Mouse (Mus musculus) forebrain, embryonic 13.5 days (tissue): ENCODE results near the gene Mtfp1. TPM values are rescaled to one million over a fixed set of nuclear protein-coding genes. Genes with fewer than 3 reads are reported as not detected.

Source experiments
- ATAC-seq: fragments of 200-750 bp; cut with Nextera tagmentation; 2 replicates; pipeline ENCODE4 v1.8.0; 2017
- H3K27ac ChIP-seq: fragments of 300-500 bp; sonication (generic); 2 replicates; pipeline ENCODE4 v1.5.1; 2015; ENCODE audit warnings: inconsistent platforms, mild to moderate bottlenecking, moderate library complexity
- H3K27me3 ChIP-seq: fragments of 300-500 bp; sonication (generic); 2 replicates; pipeline ENCODE4 v1.6.1; 2015; ENCODE audit warnings: mild to moderate bottlenecking, inconsistent platforms
- H3K36me3 ChIP-seq: fragments of 300-500 bp; sonication (generic); 2 replicates; pipeline ENCODE4 v1.6.1; 2015; ENCODE audit warnings: mild to moderate bottlenecking, inconsistent platforms; ENCODE audit not compliant: poor library complexity, severe bottlenecking
- H3K4me1 ChIP-seq: fragments of 300-500 bp; sonication (generic); 2 replicates; pipeline ENCODE4 v1.6.1; 2015; ENCODE audit warnings: inconsistent platforms
- H3K4me2 ChIP-seq: fragments of 300-500 bp; sonication (generic); 2 replicates; pipeline ENCODE4 v1.6.1; 2015; ENCODE audit warnings: inconsistent platforms, mild to moderate bottlenecking, moderate library complexity
- H3K4me3 ChIP-seq: fragments of 300-500 bp; sonication (generic); 2 replicates; pipeline ENCODE4 v1.5.1; 2015; ENCODE audit warnings: mild to moderate bottlenecking, inconsistent platforms
- H3K9ac ChIP-seq: fragments of 300-500 bp; sonication (generic); 2 replicates; pipeline ENCODE4 v1.6.1; 2015; ENCODE audit warnings: mild to moderate bottlenecking, inconsistent platforms
- H3K9me3 ChIP-seq: fragments of 300-500 bp; sonication (generic); replicated peaks from 2 replicates; pipeline ENCODE4 v1.6.1; 2016; ENCODE audit warnings: inconsistent platforms
- WGBS: fragments of 180-500 bp; shearing (Covaris S2); methylation state at CpG from one replicate; pipeline ENCODE4 v1.1.7; 2015; 5-methylcytosine and 5-hydroxymethylcytosine counted together
- microRNA-seq: library from miRNA; unstranded; fragments of <30 nt; microRNA quantifications from one replicate; pipeline ENCODE4, GENCODE M21; 2016
- polyA plus RNA-seq: library from polyadenylated mRNA; unstranded; fragments of >200 nt; fragmentation: Nextera tagmentation; extraction: Ambion mirVana; gene quantifications from 2 replicates; pipeline ENCODE4 v1.2.1, GENCODE M21; 2015

Gene Mtfp1
- polyA plus RNA-seq, 1 experiment from 2014 or later: 7.0 TPM

DNA sequence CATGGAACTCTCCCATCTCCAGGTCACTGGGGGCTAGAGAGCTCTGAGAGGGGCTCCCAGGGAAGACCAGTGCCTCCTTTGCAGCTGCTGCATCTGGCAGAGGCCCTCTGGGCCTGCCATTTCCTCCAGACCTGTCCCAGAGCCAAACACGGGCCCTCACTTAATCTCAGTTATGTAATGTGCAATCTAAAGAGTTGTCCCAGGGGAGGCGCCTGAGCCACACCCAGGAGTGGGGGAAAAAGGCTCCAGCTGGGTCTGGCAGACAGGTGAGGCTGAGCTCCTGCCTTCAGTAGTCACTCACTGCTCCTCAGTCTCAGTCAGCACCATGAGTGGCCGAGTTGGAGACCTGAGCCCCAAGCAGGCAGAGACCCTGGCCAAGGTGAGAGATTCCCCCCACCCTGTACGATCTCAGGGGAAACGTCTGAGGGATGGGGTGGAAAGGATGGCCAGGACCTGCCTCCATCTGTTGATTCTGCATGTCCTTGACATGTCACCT lies 30.6 kb downstream of the Mtfp1 start, which contains the start of gene Sec14l3:
Gene Sec14l3, plus strand, starts transcription at position 215 of the 496 bp plus-strand sequence.
- no peaks in the 10 kb centered on the region for H3K36me3 ChIP-seq
- no peak within 1 kb of the TSS for H3K4me2 ChIP-seq
- no peaks in the 10 kb centered on the region for H3K4me1 ChIP-seq
- 67% methylated on average over 5 of the region's 5 CpGs for WGBS
- H3K9ac ChIP-seq: no peak within 1 kb of the TSS
- H3K9me3 ChIP-seq: no peaks in the 10 kb centered on the region
- no peak within 1 kb of the TSS for H3K4me3 ChIP-seq
- ATAC-seq: no peak
- H3K27me3 ChIP-seq: no peaks in the 10 kb centered on the region
- H3K27ac ChIP-seq: no peak within 1 kb of the TSS

DNA sequence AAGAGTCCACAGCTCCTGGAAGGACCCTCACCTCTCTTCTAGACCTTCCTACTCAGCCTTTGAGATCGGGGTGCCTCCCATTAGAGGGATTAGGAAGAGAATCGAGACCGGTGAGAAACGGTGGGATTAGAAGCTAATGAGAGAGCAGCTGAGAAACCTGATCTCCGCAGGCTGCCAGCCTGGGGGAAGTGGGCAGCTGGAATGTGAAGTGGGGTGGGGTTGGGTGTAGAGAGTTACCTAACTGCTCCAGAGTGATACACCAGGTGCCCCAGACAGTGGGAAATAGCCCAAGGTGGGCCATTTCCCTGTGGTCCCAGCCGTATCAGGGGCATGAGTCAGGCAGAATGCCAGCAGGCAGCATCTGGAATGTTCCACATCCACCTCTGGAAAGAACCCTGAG lies 32.3 kb downstream of the Mtfp1 start:
- Histone ChIP-seq H3K27me3 (no peaks in the 10 kb centered on the region), H3K4me1 (no peaks in the 10 kb centered on the region), H3K9me3 (no peaks in the 10 kb centered on the region), H3K4me3 (no peak overlapping the region), H3K27ac (no peak overlapping the region), H3K4me2 (no peak overlapping the region), H3K36me3 (no peaks in the 10 kb centered on the region), H3K9ac (no peak overlapping the region)
- WGBS: 26% methylated on average over 6 of the region's 6 CpGs
- no peak for ATAC-seq

DNA sequence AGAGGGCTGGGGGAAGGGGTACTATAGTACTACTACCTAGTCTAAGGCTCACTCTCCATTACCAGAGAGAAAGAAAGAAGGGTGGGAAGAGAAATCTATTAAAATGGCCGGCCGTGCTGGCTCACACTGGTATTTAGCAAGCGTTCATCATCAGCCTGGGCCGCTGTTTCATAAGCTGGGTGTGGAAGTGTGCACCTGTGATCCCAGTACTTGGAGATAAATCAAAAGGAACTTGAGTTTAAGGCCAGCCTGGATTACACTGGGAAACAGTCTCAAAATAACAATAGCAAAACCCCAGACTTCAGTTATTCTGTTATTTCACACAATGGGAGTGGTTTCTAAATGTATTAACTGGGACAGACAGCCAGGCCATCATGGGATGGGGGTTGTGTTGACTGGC lies 32.7 kb downstream of the Mtfp1 start:
- Histone ChIP-seq H3K4me1 (no peaks in the 10 kb centered on the region), H3K36me3 (no peaks in the 10 kb centered on the region), H3K9ac (no peak overlapping the region), H3K4me3 (no peak overlapping the region), H3K27me3 (no peaks in the 10 kb centered on the region), H3K9me3 (no peaks in the 10 kb centered on the region), H3K27ac (no peak overlapping the region), H3K4me2 (no peak overlapping the region)
- WGBS: 91% methylated on average over 4 of the region's 4 CpGs
- no peak for ATAC-seq

DNA sequence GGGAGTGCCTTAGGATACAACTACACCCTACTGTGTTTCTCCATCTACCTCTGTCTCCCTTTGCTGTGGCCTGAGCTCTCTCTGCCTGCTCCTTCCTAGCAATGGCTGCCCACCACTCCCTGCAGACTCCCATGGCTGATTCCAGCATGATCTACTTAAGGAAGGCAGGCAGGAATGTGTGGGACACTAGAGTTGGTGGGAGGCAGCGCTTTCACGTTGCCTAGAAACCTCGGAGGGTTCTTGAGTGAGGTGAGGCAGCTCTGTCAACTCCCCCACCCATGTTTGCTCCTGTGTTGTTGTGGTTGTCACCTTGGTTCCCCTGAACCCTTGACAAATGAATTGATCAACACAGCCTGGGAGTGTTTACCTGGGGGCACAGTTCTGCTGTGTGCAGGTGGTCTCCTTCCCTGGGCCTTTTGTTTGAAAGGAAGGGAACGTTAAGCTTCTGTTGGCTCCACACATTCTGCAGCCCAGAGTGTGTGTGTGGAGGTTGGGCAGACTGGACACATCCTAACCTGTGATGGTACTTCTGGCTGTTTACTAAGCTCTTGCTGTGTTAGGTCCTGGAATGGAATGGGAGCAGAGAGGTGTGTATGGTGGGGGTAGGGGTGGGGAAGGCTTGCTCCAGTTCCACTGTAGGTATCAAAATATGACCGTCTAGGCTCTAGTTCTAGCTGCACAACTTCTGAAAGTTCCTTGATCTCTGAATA lies 34.2 kb downstream of the Mtfp1 start:
- Histone ChIP-seq H3K36me3 (no peaks in the 10 kb centered on the region), H3K4me1 (no peaks in the 10 kb centered on the region), H3K9me3 (no peaks in the 10 kb centered on the region), H3K4me3 (no peak overlapping the region), H3K27ac (no peak overlapping the region), H3K4me2 (no peak overlapping the region), H3K27me3 (no peaks in the 10 kb centered on the region), H3K9ac (no peak overlapping the region)
- WGBS: 76% methylated on average over 5 of the region's 5 CpGs
- no peak for ATAC-seq

DNA sequence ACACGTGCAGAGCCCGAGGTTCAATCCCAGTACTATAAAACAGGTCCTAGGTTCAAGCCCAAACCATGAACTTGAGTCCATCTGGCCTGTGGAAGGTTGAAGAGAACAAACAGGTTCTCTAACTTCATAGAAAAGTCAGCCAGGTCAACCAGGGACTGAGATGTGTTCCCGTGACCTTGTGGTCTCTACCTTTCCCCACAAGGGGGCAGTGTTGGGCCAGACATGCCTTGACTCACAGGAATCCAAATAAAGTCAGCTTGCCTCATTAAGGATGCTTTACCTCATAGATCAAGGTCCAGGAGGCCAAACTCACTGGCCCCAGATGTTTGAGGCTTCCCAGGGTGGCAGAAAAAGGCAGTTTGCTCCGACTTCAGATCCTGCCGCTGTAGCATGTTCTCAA lies 41.7 kb downstream of the Mtfp1 start:
- Histone ChIP-seq H3K9me3 (no peaks in the 10 kb centered on the region), H3K4me3 (no peak overlapping the region), H3K4me2 (no peak overlapping the region), H3K9ac (no peak overlapping the region), H3K27me3 (no peaks in the 10 kb centered on the region), H3K36me3 (no peaks in the 10 kb centered on the region), H3K4me1 (no peaks in the 10 kb centered on the region), H3K27ac (no peak overlapping the region)
- no peak for ATAC-seq
- WGBS: 21% methylated on average over 5 of the region's 5 CpGs

DNA sequence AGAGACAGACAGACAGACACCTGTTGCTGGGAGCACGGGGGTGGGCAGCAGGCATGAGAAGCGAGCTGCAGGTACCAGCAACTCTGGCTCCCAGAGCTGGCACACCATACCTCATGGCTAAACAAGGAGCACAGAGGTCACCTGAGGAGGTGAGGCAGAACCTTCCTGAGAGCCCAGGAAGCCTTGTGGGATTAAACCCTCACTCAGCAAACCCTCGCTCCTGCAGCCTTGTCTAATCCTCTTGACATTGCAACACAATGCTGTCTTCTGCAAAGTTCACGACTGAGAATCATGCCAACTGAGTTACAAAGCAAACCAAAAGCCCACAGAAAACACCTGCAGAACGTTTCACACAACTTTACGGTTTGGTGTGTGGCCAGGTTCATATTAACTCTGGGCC lies 46.8 kb downstream of the Mtfp1 start:
- 84% methylated on average over 6 of the region's 6 CpGs for WGBS
- H3K9ac ChIP-seq: no peak overlapping the region
- no peak overlapping the region for H3K27ac ChIP-seq
- no peak for ATAC-seq
- H3K9me3 ChIP-seq: no peaks in the 10 kb centered on the region
- H3K36me3 ChIP-seq: no peaks in the 10 kb centered on the region
- no peaks in the 10 kb centered on the region for H3K4me1 ChIP-seq
- H3K4me3 ChIP-seq: no peak overlapping the region
- H3K4me2 ChIP-seq: no peak overlapping the region
- H3K27me3 ChIP-seq: no peaks in the 10 kb centered on the region

DNA sequence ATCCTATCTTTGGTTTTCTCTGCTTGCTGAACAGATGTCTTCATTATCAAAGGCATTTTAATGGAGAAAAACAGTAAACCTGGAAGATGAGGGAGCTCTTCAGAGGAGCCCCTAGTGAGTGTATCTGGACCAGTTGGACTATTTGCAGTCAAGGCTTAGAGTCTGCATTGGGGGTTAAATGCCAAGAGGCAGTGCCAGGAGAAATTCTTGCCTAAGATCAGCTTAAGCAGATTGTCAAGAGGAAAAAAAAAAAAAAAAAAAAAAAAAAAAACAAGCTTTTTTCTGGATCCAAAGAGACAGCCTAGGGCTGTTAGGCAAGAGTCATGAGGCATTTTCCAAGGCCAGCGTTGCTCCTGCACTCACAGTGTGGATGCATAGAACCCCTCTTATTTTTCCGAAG lies 47.5 kb downstream of the Mtfp1 start:
- H3K27ac ChIP-seq: no peak overlapping the region
- H3K4me3 ChIP-seq: no peak overlapping the region
- H3K36me3 ChIP-seq: no peaks in the 10 kb centered on the region
- 96% methylated on average over 2 of the region's 2 CpGs for WGBS
- no peaks in the 10 kb centered on the region for H3K4me1 ChIP-seq
- H3K9ac ChIP-seq: no peak overlapping the region
- H3K4me2 ChIP-seq: no peak overlapping the region
- H3K9me3 ChIP-seq: no peaks in the 10 kb centered on the region
- H3K27me3 ChIP-seq: no peaks in the 10 kb centered on the region
- no peak for ATAC-seq

DNA sequence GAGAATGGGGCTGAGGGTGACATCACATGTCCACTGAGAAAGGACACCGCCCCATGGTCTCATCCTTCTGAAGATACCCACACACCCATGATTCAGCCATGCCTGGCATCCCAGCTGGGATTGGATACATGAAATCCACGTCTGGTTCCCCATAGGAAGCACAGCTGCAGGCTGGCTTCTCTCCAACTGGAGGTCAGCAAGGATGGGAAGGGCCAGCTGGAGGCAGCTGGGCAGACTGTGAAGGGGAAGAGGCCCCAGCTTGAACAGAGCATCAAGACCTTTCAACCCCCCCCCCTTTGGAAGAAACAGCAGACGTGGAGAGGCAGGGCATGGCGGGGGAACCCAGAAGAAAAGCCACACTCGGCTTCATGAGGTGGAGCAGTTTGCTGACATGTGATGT lies 48.7 kb downstream of the Mtfp1 start:
- H3K4me2 ChIP-seq: no peak overlapping the region
- H3K27ac ChIP-seq: no peak overlapping the region
- no peak overlapping the region for H3K4me3 ChIP-seq
- 74% methylated on average over 5 of the region's 5 CpGs for WGBS
- ATAC-seq: no peak
- H3K36me3 ChIP-seq: no peaks in the 10 kb centered on the region
- no peaks in the 10 kb centered on the region for H3K9me3 ChIP-seq
- H3K27me3 ChIP-seq: no peaks in the 10 kb centered on the region
- no peaks in the 10 kb centered on the region for H3K4me1 ChIP-seq
- no peak overlapping the region for H3K9ac ChIP-seq

DNA sequence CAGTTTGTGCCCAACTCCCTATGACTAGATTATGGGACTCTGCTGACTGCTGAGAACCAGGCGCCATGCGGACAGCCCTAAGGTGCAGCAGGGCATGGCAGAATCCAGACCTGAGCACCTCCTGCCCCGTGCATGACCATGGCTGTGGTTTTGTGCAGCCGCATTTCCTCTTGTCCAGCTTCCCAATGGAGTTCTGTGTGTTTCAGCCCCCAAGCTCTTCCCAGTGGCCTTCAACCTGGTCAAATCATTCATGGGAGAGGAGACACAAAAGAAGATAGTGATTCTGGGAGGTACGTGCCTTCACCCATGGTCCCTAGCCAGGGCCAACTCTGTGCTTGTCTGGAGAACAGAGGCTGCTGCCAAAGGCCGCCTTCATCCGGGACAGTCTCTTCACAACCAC lies 52.2 kb downstream of the Mtfp1 start:
- no peak overlapping the region for H3K4me3 ChIP-seq
- no peaks in the 10 kb centered on the region for H3K27me3 ChIP-seq
- no peak overlapping the region for H3K4me2 ChIP-seq
- no peaks in the 10 kb centered on the region for H3K9me3 ChIP-seq
- no peak overlapping the region for H3K27ac ChIP-seq
- no peaks in the 10 kb centered on the region for H3K4me1 ChIP-seq
- H3K9ac ChIP-seq: no peak overlapping the region
- H3K36me3 ChIP-seq: no peaks in the 10 kb centered on the region
- no peak for ATAC-seq
- WGBS: 90% methylated on average over 7 of the region's 7 CpGs

Small RNA genes lying within 50 kb of the gene (microRNA-seq; reads per million reads assigned to microRNA genes)
- 3.0 reads per million, percentile 4 among the genes with 10 or more reads in this experiment for gene Mir3060

Other genes starting within 250 kb of the Mtfp1 start
- 5.9 and 6.6 TPM in 2 replicates for gene Osbp2, start 231.5 kb downstream of the Mtfp1 start, polyA plus RNA-seq
- gene 4921536K21Rik, start 200.3 kb downstream of the Mtfp1 start, polyA plus RNA-seq: 0.75 and 0.97 TPM in 2 replicates
- gene Dusp18, start 200.2 kb downstream of the Mtfp1 start, polyA plus RNA-seq: 28.4 and 35.7 TPM in 2 replicates
- 6.7 and 8.2 TPM in 2 replicates for gene Slc35e4, start 180.8 kb downstream of the Mtfp1 start, polyA plus RNA-seq
- 11.6 and 12.5 TPM in 2 replicates for gene Tcn2, start 163.3 kb downstream of the Mtfp1 start, polyA plus RNA-seq
- 70.6 and 77.0 TPM in 2 replicates for gene Pes1, start 131.5 kb downstream of the Mtfp1 start, polyA plus RNA-seq
- gene 4930556J24Rik, start 118.7 kb downstream of the Mtfp1 start, polyA plus RNA-seq: 0.20 TPM in 1 of 2 replicates, not detected in the other
- 0.58 and 0.76 TPM in 2 replicates for gene Gal3st1, start 111.8 kb downstream of the Mtfp1 start, polyA plus RNA-seq
- 0.10 TPM in 1 of 2 replicates, not detected in the other for gene Sec14l4, start 64.0 kb downstream of the Mtfp1 start, polyA plus RNA-seq
- gene Sec14l3, start 30.6 kb downstream of the Mtfp1 start, polyA plus RNA-seq: 0.22 and 0.62 TPM in 2 replicates
- 1.5 and 2.3 TPM in 2 replicates for gene Sec14l2, start 28.0 kb upstream of the Mtfp1 start, polyA plus RNA-seq
- 37.5 and 41.0 TPM in 2 replicates for gene Rnf215, start 39.8 kb upstream of the Mtfp1 start, polyA plus RNA-seq
- 5.3 and 7.2 TPM in 2 replicates for gene Ccdc157, start 64.8 kb upstream of the Mtfp1 start, polyA plus RNA-seq
- 61.2 and 66.8 TPM in 2 replicates for gene Sf3a1, start 64.9 kb upstream of the Mtfp1 start, polyA plus RNA-seq
- 23.4 and 23.7 TPM in 2 replicates for gene Tbc1d10a, start 91.3 kb upstream of the Mtfp1 start, polyA plus RNA-seq
- 0.85 and 1.4 TPM in 2 replicates for gene Castor1, start 122.8 kb upstream of the Mtfp1 start, polyA plus RNA-seq
- not detected in 2 replicates for gene Osm, start 141.0 kb upstream of the Mtfp1 start, polyA plus RNA-seq
- 0.04 TPM in 1 of 2 replicates, not detected in the other for gene Lif, start 162.1 kb upstream of the Mtfp1 start, polyA plus RNA-seq